Mouse (Mus musculus): ENCODE results near the gene Zfr2. TPM values are rescaled to one million over a fixed set of nuclear protein-coding genes. Genes with fewer than 3 reads are reported as not detected.

Gene Zfr2
- polyA plus RNA-seq, 1 experiment from 2014 or later = 1.7 TPM

DNA sequence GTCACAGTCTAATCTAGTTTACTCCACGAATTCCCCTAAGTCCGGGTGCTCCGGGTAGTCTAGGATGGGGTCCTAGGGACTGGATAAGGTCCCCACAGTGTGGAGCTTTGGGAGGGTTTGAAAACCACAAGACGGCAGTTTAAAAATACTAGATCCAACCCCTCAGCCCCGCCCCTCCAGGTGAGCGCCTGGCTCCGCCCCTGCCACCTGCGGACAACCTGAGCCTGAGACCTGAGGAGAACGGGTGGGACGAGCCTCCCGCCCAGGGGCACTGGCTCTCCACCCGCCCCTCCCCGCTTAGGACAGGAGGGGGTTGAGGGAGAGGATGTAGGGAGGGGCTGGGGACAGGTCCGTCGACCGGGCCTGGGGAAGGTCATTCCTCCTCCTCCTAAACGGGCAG lies 51.8 kb downstream of the Zfr2 start:
- no peak for DNase-seq (ENCODE audit: low spot score)

DNA sequence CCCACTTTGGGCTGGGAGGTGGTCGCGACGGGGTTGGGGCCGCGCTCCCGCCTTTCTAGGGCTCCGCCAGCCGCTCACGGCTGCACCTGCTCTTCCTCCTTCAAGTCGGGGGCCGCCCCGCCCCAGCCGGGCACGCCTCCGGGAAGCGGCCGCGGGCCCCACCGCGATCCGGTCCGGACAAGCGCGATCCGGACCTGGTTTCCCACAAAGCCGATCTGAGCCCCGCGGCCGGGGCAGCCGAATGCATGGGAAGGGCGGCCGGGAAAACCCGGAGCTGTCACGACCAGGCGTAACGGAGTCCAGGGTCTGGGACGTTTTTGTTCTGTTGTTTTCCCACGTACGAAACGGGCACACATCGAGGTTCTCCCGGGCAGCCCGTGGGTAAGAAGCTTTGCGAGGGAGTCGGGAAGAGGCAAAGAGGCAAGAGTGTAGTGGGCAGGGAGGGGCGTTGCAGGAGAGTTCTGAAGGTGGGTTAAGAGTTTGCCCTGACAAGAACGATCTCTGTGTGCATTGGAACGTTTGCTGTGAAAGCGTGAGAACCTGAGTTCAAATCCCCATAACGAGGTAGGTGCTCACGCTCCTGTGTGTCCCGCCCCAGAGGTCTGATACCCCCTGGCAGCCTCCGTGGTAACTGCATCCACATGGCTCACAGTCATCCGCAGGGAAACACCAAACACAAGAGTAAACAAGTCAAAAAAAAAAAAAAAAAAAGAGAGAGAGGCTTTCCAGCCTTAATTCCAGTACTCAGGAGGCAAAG lies 52.9 kb downstream of the Zfr2 start:
- peak; percentile 94 for DNase-seq (ENCODE audit: low spot score)

DNA sequence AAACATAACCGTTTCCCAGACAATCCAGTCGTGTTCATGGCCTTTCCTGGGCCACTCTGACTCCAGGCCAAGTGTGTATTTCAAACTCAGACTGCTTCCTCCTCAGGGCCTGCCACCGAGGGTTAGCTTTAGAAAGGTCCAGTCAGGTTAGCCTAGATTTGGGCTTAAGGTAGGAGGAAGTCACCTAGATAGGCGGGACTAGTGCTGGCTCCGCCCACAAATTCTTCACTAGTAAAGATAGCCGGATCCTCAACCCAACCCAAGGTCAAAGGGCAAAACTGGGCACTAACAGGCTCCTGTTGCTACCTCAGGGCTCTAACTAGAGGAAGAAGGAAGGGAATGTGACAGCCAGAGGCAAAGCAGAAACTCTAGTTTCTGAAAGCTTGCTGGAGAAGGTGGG lies 53.6 kb downstream of the Zfr2 start:
- DNase-seq (ENCODE audit: low spot score) = no peak

DNA sequence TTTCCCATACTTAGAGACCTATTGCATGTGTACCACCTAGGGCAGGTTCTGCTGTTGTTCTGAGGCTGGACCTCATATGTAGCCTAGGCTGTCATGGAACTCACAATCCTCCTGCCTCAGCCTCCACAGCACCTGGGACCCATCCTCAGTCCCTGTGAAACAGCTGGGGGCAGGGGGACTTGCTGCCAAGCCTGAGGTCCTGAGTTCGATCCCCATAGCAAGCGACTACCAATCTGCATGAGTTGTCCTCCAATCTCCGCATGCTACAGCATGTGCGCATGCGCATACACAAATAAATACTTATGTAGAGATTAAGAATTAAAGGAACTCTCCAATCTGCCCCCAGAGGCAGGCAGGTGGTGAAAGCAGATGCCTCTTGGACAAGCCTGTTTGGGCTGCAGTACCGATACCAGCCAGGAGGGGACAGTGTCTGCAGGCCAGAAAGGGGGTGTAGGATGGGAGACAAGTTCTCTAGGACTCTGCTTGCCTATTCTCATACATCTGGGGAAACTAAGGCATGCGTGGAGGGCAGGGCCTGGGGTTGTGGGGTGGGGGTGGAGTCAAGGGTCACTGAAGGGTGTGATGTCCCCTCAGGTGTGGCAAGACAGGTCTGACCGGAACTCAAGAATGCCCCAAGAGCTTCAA lies 54.7 kb downstream of the Zfr2 start:
- DNase-seq (ENCODE audit: low spot score) = peak; percentile 71

DNA sequence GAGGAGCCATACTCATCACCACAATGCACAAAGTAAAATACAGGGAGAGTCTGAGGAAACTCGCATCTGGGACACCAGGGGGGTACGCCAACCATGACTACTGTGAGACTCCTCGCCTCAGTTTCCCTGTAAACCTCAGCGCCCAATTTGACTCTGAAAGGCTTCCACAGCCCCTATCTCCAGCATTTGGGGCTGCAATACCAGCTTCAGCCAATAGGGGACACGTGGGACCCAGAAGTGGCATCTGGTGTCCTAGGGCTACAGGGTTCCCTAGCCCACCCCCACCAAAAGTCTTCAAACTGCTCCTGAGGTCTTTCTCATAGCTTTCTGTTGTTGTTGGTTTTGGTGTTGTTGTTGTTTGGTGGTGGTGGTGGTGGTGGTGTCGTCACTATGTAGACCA lies 55.6 kb downstream of the Zfr2 start:
- DNase-seq (ENCODE audit: low spot score) = peak; percentile 69

DNA sequence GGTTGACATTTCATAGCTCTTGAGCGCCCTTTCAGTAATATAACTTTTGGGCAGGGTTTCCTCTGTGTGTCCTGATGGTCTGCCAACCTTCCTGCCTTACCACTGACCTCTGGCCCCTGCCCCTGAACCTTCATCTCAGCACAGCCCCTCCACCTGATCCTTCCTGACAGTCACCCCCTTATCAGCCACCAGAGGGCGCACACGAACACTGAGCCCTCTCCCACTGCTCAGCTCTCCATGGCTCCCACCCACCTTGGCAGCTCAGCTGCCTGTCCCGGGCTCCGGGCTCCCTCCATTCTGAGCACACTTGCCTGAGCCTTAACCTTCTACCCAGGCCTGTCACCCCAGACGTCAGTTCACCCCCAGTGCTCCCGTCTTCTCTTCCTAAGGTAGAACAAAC lies 56.3 kb downstream of the Zfr2 start:
- DNase-seq (ENCODE audit: low spot score) = peak; percentile 71

DNA sequence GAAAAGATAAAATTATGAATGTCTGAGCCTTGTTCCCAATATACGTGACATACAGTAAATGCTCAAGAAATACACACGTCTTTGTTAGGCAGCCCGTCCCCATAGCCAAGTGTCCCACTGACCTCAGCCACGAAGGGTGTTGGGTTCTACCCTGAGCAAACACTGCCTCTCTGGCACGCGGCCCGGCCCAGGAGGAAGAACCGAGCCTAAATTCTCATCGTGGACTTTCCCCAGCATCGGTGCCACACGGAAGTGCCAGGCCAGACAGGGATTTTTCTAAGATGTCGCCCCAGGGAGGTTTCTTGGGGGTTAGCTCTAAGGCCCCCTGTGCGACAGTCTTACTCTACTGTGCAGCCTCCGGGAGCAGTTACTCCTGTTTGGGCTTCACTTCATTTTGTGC lies 56.9 kb downstream of the Zfr2 start:
- DNase-seq (ENCODE audit: low spot score) = no peak

DNA sequence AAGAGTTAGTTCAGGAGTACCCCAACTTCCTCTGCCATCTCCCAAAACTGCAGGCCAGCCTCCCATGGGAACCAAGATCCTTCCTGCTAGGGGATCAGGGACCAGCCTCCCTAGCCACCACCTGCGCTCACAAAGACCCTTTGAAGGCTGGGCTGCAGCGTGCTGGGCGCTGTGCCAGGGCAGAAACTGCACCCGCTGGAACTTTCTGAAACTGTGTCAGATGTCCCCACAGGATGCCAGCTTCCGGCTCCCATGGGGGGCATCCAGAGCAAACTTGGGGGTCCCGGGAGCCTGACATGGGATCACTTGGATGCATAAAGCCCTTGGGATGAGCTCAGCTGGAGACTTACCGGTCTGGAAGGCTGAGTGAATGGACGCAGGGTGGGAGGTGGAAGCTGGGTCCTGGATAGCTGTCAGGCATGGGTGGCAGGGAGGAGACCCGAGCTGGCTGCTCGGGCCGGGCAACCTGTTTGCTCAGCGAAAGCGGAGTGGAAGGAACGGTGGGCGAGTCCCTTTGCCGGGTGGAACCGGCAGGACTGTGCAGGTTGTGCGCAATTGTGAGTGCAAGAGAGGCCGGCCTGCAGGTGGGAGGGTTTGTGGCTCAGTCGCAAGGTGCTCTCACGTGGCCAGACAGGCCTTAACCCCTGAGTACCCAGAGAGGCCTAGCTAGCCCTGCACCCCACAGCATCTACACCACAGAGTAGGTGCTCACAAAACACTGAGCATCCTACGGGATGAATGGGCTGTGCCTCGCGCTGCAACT lies 57.9 kb downstream of the Zfr2 start:
- no peak for DNase-seq (ENCODE audit: low spot score)

DNA sequence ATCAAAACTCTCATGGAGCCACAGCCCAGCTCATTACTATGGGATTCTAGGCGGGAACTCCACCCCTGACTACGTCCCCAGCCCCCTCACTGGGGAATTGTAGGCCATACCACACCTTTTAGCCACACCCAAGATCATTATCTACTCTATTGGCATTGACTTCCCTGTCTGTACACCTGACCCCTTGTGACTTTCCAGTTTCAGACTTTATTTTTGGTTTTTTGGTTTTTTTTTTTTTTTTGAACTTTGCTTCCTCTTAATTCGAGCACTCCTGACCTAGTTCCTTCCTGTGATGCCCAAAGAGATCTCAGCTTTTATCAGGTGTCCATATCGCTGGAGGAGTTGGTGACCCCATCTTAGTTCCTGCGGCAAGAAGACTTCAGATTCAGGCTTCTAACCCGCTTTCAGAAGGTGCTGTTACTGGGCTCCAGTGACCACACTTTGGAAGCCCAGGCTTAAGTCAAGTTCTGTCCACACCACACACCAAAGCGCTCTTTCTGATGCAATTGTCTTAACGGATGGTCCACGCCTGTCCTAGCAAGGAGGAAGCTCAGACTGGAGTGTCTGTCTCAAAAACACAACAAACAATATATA lies 58.7 kb downstream of the Zfr2 start, which contains the start of gene Tjp3:
Gene Tjp3 (minus strand): TSS at position 71 of the 594 bp plus-strand sequence.
- DNase-seq (ENCODE audit: low spot score) = no peak

GRCm38 (mm10) chr10:81292554-81293333 lies 59.8 kb downstream of the Zfr2 start, which contains the start of gene Pip5k1c:
TSS of gene Pip5k1c (plus strand) at chr10:81292963.
- DNase-seq (ENCODE audit: low spot score) = peak; percentile 100

- DNase-seq (ENCODE audit: low spot score) = no peak
Observed at GRCm38 (mm10) chr10:81293334-81294030, 60.5 kb downstream of the Zfr2 start.

DNA sequence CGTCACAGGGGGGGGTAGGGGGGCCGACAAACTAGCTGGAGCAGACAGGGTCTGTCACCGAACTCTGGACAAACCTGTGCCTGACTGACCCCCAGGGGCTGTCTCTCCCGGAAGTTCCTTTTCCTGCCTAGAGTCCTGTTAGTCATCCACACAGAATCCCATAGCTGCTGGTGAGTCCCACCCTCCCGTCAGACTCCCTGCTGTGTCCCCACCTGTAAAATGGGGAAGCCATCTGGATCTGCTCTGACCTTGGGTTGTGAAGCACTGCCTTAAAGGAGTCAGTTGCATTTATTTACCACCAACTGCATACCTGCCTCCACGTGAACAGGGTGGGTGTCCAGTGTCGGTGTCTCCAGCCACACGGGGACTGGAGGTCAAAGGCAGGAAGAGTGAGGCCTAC lies 61.5 kb downstream of the Zfr2 start:
- no peak for DNase-seq (ENCODE audit: low spot score)

DNA sequence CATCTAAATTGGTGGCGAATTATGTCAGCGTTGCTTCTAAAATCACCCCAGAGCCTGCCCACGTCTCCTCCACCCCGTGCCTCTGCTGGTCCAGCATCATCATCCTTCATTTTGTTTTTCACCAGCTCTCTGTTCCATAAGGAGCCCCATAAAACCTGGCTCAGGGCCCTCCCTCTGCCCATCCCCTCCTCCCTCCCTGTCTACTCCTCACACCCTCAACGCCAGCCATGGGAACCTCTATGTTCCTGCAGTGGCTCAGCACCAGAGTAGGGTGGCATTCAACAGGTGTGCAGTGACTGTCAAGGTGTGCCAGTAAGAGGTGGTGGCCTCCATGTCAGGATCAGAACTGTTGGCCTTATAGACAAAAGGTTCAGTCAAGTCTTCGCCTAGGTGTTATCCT lies 62.2 kb downstream of the Zfr2 start:
- DNase-seq (ENCODE audit: low spot score) = no peak

GRCm38 (mm10) chr10:81297246-81297645 lies 64.3 kb downstream of the Zfr2 start:
- peak; percentile 75 for DNase-seq (ENCODE audit: low spot score)

DNA sequence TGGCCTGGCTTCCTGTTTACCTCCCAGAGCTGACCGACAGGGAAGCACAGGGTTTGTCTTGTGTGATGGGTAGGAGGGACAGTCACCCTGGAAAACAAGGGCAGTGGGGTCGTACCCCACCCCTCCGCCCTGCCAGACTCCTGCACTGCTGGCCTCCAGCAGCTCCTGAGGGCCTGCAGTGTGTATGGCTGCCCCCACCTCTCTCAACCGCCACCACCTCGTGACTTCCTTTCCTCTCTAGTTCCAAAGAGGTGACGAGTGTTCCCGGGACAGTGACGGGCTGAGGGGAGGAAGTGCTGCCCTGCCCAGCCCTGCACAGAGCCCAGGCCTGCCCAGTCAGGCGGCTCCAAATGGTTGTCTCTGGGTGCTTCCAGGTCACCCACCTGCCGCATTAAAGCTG lies 64.9 kb downstream of the Zfr2 start:
- DNase-seq (ENCODE audit: low spot score) = peak; percentile 73

GRCm38 (mm10) chr10:81298369-81299100 lies 65.6 kb downstream of the Zfr2 start:
- no peak for DNase-seq (ENCODE audit: low spot score)

GRCm38 (mm10) chr10:81299585-81300351 lies 66.8 kb downstream of the Zfr2 start:
- no peak for DNase-seq (ENCODE audit: low spot score)

DNA sequence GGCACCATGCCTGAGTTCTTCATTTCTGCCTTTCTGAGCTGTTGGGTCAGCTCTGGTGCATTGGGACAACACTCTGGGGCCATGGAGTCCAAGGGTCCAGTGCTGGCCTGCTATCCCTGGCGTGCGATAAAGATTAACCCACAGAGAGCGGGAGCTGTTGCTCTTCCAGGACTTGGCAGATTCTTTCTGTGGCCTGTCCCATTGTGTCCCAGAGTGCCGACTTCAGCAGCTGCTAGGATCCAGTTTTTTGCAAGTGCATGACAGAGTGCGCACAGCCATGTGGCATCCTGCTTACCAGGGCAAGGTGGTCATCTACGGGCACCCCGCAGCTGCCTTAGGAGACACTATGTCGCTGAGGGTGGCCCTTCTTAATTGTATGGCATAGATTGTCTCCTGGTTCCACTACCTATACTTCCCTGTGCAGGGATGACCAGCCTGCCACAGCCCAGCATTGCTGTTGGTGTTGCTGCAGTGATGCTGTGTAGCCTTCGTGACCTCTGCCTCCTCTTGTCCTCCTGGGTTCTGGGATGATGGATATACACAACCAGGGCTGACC lies 67.5 kb downstream of the Zfr2 start:
- DNase-seq (ENCODE audit: low spot score) = no peak

DNA sequence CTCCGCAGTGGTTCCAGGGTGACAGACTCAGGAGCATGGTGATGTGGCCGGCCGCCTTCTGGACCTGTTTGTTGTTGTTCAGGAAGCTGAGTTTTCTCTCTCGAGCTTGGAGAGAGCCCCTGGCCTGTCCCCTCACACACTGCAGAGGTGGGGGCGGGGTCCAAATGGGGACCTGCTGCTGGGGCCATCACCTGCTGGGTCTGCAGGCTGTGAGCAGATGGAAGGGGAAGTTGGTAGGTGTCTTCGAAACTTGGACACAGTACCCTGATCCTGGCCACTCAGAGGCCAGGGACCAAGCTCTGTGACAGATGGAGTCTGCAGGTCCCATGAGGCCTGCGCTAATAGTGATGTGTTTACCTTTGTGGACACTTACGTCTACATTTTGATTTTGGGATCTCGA lies 68.4 kb downstream of the Zfr2 start:
- no peak for DNase-seq (ENCODE audit: low spot score)
